Mouse (Mus musculus): Measurements from ENCODE around the gene Josd2. TPM values are rescaled to one million over a fixed set of nuclear protein-coding genes. Genes with fewer than 3 reads are reported as not detected.
A peak's percentile ranks its signal among the peaks of the same experiment; 100 is the strongest.

The Josd2 gene
- polyA plus RNA-seq, 1 experiment from 2014 or later, result 38.8 TPM

- H3K27ac ChIP-seq, result no peak overlapping the region; the same call in 1 of the 2 replicates
- ATAC-seq (replicated peaks), result peak; percentile 77
- H3K4me1 ChIP-seq, result no peaks in the 10 kb centered on the region
- peaks cover 7% of the 10 kb centered on the region for H3K27me3 ChIP-seq (replicated peaks)
- WGBS, result 33% methylated on average over 5 of the region's 5 CpGs
- H3K4me3 ChIP-seq, result no peak overlapping the region
- no peak overlapping the region for H3K9ac ChIP-seq
- H3K9me3 ChIP-seq, result no peaks in the 10 kb centered on the region
- no peak overlapping the region for H3K4me2 ChIP-seq
- peaks cover 3% of the 10 kb centered on the region; the same call in 1 of the 2 replicates for H3K36me3 ChIP-seq (replicated peaks)
Measured at GRCm38 (mm10) chr7:44484841-44485571, 17.2 kb downstream of the Josd2 start.

DNA sequence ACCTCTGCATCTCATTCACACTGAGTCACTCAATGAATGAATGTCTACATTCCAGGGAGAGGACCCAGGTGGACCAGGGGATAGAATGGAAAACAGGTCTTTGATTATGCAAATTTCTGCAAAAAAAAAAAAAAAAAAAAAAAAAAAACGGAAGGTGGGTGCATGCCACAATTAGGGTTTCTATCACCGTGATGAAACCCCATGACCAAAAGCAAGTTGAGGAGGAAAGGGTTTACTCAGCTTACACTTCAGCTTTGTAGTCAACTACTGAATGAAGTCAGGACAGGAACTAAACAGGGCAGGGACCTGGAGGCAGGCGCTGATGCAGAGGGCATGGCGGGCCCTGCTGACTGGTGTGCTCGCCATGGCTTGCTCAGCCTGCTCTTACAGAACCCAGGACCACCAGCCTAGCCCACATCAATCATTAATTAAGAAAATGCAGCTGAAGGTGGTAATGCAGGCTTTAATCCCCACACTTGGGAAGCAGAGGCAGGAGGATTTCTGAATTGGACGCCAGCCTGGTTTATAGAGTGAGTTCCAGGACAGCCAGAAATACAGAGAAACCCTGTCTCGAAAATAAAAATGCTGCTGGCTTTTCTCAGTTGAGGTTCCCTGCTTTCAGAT, 17.9 kb downstream of the Josd2 start:
- no peak overlapping the region for H3K9ac ChIP-seq
- H3K27me3 ChIP-seq (replicated peaks), result peaks cover 5% of the 10 kb centered on the region
- no peak overlapping the region for H3K4me2 ChIP-seq
- H3K36me3 ChIP-seq (replicated peaks), result peaks cover 10% of the 10 kb centered on the region; the same call in 1 of the 2 replicates
- no peaks in the 10 kb centered on the region for H3K9me3 ChIP-seq
- H3K4me3 ChIP-seq, result no peak overlapping the region
- ATAC-seq (replicated peaks), result 0 out of 2 replicates have a peak, but pooled peaks have one; percentile 38
- no peaks in the 10 kb centered on the region for H3K4me1 ChIP-seq
- WGBS, result 71% methylated on average over 7 of the region's 7 CpGs
- H3K27ac ChIP-seq, result no peak overlapping the region

DNA sequence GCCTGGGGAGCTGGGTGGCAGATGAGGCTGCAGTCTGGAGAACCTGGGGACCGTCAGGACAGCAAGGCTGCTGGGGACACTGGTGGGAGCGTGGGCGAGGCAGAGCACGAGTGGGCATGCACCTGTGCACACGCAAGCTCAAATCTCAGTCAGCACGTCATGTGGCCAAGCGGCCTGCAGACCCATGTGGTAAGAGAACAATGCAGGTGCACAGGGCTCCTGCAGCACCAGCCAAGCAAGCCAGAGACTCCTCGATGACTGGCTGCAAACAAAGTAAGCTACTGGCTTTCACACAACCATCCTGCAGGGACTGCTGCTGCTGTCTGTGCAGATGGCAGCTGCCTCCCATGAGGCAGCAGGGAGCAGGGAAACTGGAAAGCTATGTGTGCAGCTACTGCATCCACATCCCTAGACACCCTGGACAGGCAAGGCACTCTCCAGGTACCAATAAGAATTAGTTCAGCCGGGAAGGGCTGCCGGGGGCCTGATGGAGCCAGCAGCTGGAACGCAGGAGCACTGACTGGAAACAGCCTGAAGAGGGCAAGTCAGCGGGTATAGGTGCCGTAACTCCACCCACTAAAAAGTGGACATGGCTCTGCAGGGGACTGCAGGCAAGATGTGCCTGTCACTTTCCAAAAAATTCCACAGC, 19.3 kb downstream of the Josd2 start:
- WGBS, result 55% methylated on average over 13 of the region's 13 CpGs

DNA sequence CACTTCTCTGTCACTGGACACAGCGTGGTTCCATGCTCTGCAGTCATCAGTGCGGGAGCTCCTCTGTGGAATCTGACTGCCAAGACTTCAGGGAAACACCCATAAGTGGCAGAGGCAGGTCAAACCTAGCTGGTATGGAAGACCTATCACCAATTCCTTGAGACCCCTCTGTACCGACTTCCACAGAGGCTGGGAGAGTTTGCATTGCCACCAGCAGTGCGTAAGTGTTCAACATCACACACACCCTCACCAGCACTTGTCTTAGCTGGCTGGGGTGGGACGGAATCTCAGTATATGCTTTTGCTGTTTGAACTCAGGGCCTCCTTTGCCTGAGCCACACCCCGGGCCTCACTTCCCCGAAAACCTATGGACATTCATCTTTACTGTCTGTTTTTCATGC, 20.2 kb downstream of the Josd2 start:
- H3K27me3 ChIP-seq (replicated peaks), result no peaks in the 10 kb centered on the region
- WGBS, result 86% methylated on average over 7 of the region's 7 CpGs
- H3K9ac ChIP-seq, result no peak overlapping the region
- no peak overlapping the region for H3K4me2 ChIP-seq
- H3K4me3 ChIP-seq, result no peak overlapping the region
- H3K36me3 ChIP-seq (replicated peaks), result peaks cover 28% of the 10 kb centered on the region
- H3K9me3 ChIP-seq, result no peaks in the 10 kb centered on the region
- no peak for ATAC-seq (replicated peaks)
- no peaks in the 10 kb centered on the region for H3K4me1 ChIP-seq
- H3K27ac ChIP-seq, result no peak overlapping the region

More for the DNA sequence above, 19.3 kb downstream of the Josd2 start:
- H3K27me3 ChIP-seq (replicated peaks), result peaks cover 5% of the 10 kb centered on the region
- H3K4me3 ChIP-seq, result no peak overlapping the region
- H3K9ac ChIP-seq, result no peak overlapping the region
- peaks cover 19% of the 10 kb centered on the region for H3K36me3 ChIP-seq (replicated peaks)
- no peak overlapping the region for H3K27ac ChIP-seq
- no peaks in the 10 kb centered on the region for H3K4me1 ChIP-seq
- no peak overlapping the region for H3K4me2 ChIP-seq
- no peaks in the 10 kb centered on the region for H3K9me3 ChIP-seq
- ATAC-seq (replicated peaks), result no peak

- Histone ChIP-seq H3K9ac (no peak overlapping the region), H3K4me3 (no peak overlapping the region), H3K36me3 (replicated peaks) (peaks cover 29% of the 10 kb centered on the region), H3K27ac (no peak overlapping the region), H3K27me3 (replicated peaks) (no peaks in the 10 kb centered on the region), H3K9me3 (no peaks in the 10 kb centered on the region), H3K4me1 (0 out of 2 replicates have a peak, but pooled peaks cover 3% of the 10 kb centered on the region), H3K4me2 (no peak overlapping the region)
- no peak for ATAC-seq (replicated peaks)
- 89% methylated on average over 8 of the region's 8 CpGs for WGBS
Measured at GRCm38 (mm10) chr7:44488545-44488944, 20.8 kb downstream of the Josd2 start.

- WGBS, result 85% methylated on average over 4 of the region's 4 CpGs
- Histone ChIP-seq H3K27ac (no peak overlapping the region), H3K4me3 (no peak overlapping the region), H3K27me3 (replicated peaks) (no peaks in the 10 kb centered on the region), H3K36me3 (replicated peaks) (peaks cover 29% of the 10 kb centered on the region), H3K4me2 (no peak overlapping the region), H3K4me1 (peaks cover 14% of the 10 kb centered on the region), H3K9me3 (no peaks in the 10 kb centered on the region), H3K9ac (no peak overlapping the region)
- ATAC-seq (replicated peaks), result no peak
Measured at GRCm38 (mm10) chr7:44490281-44490680, 22.5 kb downstream of the Josd2 start.

GRCm38 (mm10) chr7:44491391-44491790, 23.6 kb downstream of the Josd2 start:
- Histone ChIP-seq H3K4me3 (no peak overlapping the region), H3K9ac (no peak overlapping the region), H3K36me3 (replicated peaks) (peaks cover 29% of the 10 kb centered on the region), H3K4me1 (peaks cover 20% of the 10 kb centered on the region), H3K27ac (no peak overlapping the region), H3K4me2 (no peak overlapping the region), H3K9me3 (no peaks in the 10 kb centered on the region), H3K27me3 (replicated peaks) (no peaks in the 10 kb centered on the region)
- WGBS, result 100% methylated on average over 5 of the region's 5 CpGs
- no peak for ATAC-seq (replicated peaks)

GRCm38 (mm10) chr7:44492166-44492826, 24.5 kb downstream of the Josd2 start:
- H3K9me3 ChIP-seq, result no peaks in the 10 kb centered on the region
- H3K4me3 ChIP-seq, result no peak overlapping the region
- H3K27ac ChIP-seq, result no peak overlapping the region
- H3K36me3 ChIP-seq (replicated peaks), result peaks cover 29% of the 10 kb centered on the region
- no peaks in the 10 kb centered on the region for H3K27me3 ChIP-seq (replicated peaks)
- no peak overlapping the region for H3K9ac ChIP-seq
- no peak for ATAC-seq (replicated peaks)
- 94% methylated on average over 21 of the region's 21 CpGs for WGBS
- peaks cover 23% of the 10 kb centered on the region for H3K4me1 ChIP-seq
- no peak overlapping the region for H3K4me2 ChIP-seq

- ATAC-seq (replicated peaks), result no peak
- no peaks in the 10 kb centered on the region for H3K27me3 ChIP-seq (replicated peaks)
- peaks cover 27% of the 10 kb centered on the region for H3K4me1 ChIP-seq
- WGBS, result 93% methylated on average over 12 of the region's 12 CpGs
- no peaks in the 10 kb centered on the region for H3K9me3 ChIP-seq
- no peak overlapping the region for H3K4me3 ChIP-seq
- H3K4me2 ChIP-seq, result peak overlapping the region; percentile 74; the same call in 1 of the 2 replicates
- H3K36me3 ChIP-seq (replicated peaks), result peaks cover 29% of the 10 kb centered on the region
- no peak overlapping the region for H3K9ac ChIP-seq
- no peak overlapping the region for H3K27ac ChIP-seq
Measured at GRCm38 (mm10) chr7:44494681-44495080, 26.9 kb downstream of the Josd2 start.

DNA sequence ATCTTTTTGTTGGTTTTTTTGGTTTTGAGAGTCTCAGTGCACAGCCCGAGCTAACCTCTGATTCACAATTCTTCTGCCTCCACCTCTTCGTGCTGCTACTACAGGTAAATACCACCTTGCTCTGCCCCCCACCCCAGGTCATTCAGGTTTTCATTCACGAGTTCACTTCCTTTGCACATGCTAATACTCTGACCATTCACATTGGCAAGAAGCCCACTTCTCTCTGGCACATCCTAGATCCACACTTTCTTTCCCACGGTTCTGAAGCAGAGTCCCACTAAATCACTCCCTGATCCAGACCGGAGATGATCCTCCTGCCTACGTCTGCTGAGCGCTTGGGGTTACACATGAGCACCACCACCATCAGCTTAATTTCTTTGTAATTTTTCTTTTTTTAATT, 27.3 kb downstream of the Josd2 start:
- peak overlapping the region; percentile 87 for H3K4me3 ChIP-seq
- no peaks in the 10 kb centered on the region for H3K27me3 ChIP-seq (replicated peaks)
- H3K27ac ChIP-seq, result no peak overlapping the region
- H3K4me1 ChIP-seq, result peaks cover 27% of the 10 kb centered on the region
- peaks cover 25% of the 10 kb centered on the region for H3K36me3 ChIP-seq (replicated peaks)
- H3K9me3 ChIP-seq, result no peaks in the 10 kb centered on the region
- WGBS, result 86% methylated on average over 7 of the region's 7 CpGs
- ATAC-seq (replicated peaks), result no peak
- H3K4me2 ChIP-seq, result peak overlapping the region; percentile 74
- H3K9ac ChIP-seq, result peak overlapping the region; percentile 98; the same call in 1 of the 2 replicates

DNA sequence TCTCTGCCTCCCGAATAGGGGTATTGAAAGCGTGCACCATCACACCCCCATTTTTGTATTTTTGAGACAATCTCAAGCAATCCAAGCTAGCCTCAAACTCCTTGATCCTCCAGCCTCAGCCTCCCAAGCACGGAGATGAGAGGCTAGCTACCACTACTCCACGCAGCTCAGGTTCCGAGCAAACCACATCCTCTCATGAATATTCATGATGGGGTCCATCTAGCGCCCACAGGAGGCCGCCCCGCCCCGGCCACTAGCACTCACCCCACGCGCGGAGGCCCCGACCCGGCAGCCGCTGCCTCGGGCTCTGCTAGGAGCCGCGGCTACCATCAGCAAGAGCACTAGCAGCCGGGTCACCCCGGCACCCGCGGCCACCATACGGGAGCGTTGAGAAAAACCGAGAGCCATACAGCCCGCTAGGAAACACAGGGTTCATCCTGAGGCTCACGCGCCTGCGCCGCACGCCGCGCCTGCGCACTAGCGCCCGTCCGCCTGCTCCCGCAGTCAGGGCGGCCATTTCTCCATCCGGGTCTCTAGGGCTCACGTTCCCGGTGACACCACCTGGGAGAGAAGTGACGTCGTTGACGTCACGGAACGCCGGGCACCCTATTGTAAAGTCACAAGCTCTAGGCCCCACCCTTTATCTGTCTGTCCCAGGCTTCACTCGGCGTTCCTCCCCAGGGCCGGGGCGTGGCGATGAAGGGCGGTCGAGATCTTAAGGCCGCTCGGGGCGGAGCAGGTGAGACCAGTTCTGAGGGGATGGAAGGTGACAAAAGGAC, 28.4 kb downstream of the Josd2 start, which contains the start of the genes Emc10 and Fam71e1:
Gene Emc10, minus strand, starts transcription at position 538 of the 779 bp plus-strand sequence.
Gene Fam71e1, plus strand, starts transcription at position 590 of the 779 bp plus-strand sequence.
- peak; percentile 97 for ATAC-seq (replicated peaks)
- 1% methylated on average over 58 of the region's 58 CpGs for WGBS
- peak within 1 kb of the TSS; percentile 99 for H3K27ac ChIP-seq
- H3K27me3 ChIP-seq (replicated peaks), result no peaks in the 10 kb centered on the region
- peak within 1 kb of the TSS; percentile 98 for H3K9ac ChIP-seq
- no peaks in the 10 kb centered on the region for H3K9me3 ChIP-seq
- peak within 1 kb of the TSS; percentile 87 for H3K4me3 ChIP-seq
- H3K4me2 ChIP-seq, result peak within 1 kb of the TSS; percentile 74
- H3K4me1 ChIP-seq, result peaks cover 27% of the 10 kb centered on the region
- H3K36me3 ChIP-seq (replicated peaks), result peaks cover 15% of the 10 kb centered on the region
